Mouse (Mus musculus): ENCODE results near the gene Tiam2. TPM values are rescaled to one million over a fixed set of nuclear protein-coding genes. Genes with fewer than 3 reads are reported as not detected.
A peak's percentile ranks its signal among the peaks of the same experiment; 100 is the strongest.

Tiam2 gene
- total and polyA plus RNA-seq, 3 experiments = 5.9 to 9.5 (median 9.4) TPM

GRCm38 (mm10) chr17:3329429-3329828 lies 3.1 kb downstream of the Tiam2 start:
- Histone ChIP-seq H3K4me2 (ENCODE audit: insufficient read depth, low read depth, poor library complexity, severe bottlenecking) (no peak overlapping the region), H3K4me1 (ENCODE audit: control insufficient read depth in 1 of 2, insufficient read depth in 2 of 2) (peaks cover 5 to 10% of the 10 kb centered on the region in 2 experiments), H3K27me3 (replicated peaks) (peaks cover 9% of the 10 kb centered on the region), H3K79me2 (replicated peaks; ENCODE audit: control insufficient read depth, extremely low read depth, insufficient read depth, poor library complexity, severe bottlenecking) (no peaks in the 10 kb centered on the region), H3K4me3 (replicated peaks in 1 of 3; ENCODE audit: low read depth in 2 of 3, low read length in 2 of 3, poor library complexity in 1 of 3) (no peak overlapping the region), H3K36me3 (replicated peaks in 1 of 2; ENCODE audit: control insufficient read depth in 1 of 2, insufficient read depth in 1 of 2, low read length in 1 of 2) (no peaks in the 10 kb centered on the region), H3K27ac (ENCODE audit: insufficient read depth, low read depth) (no peak overlapping the region), H3K9me3 (replicated peaks; ENCODE audit: low read length) (no peaks in the 10 kb centered on the region), H3K9ac (ENCODE audit: insufficient read depth, low read depth) (no peak overlapping the region)
- TF ChIP-seq ELF1 (IDR thresholded peaks at IDR 0.05; ENCODE audit: low read depth, low read length) (no peak), MEF2A (IDR thresholded peaks at IDR 0.05; ENCODE audit: borderline replicate concordance, low read depth, low read length) (no peak), IRF4 (IDR thresholded peaks at IDR 0.05; ENCODE audit: low read depth, low read length) (no peak), JUN (IDR thresholded peaks at IDR 0.05; ENCODE audit: insufficient read depth, low read depth, low read length) (no peak), GABPA (IDR thresholded peaks at IDR 0.05; ENCODE audit: insufficient replicate concordance, low read depth, low read length) (no peak), USF1 (IDR thresholded peaks at IDR 0.05; ENCODE audit: low read depth, low read length) (peak; percentile 34; the same call in 1 of the 2 replicates), CHD2 (IDR thresholded peaks at IDR 0.05; ENCODE audit: low read length) (no peak), POLR2AphosphoS2 (IDR thresholded peaks at IDR 0.05; ENCODE audit: low read depth, low read length) (no peak), RAD21 (IDR thresholded peaks at IDR 0.05; ENCODE audit: low read depth, low read length) (no peak), SMC3 (IDR thresholded peaks at IDR 0.05; ENCODE audit: low read depth, low read length) (no peak), POLR2A (IDR thresholded peaks at IDR 0.05; ENCODE audit: low read depth, low read length) (no peak), USF2 (conservative IDR thresholded peaks at IDR 0.05; ENCODE audit: low read depth, low read length) (peak; percentile 31; the same call in 1 of the 2 replicates)
- DNase-seq (ENCODE audit: extremely low read depth) = no peak
- in situ Hi-C loops (cut with MboI; ENCODE audit: low pct_ligation_motif_present, low pct_unique_long_range_greater_than_20kb, low sequenced_read_pairs) = no loop called here
- dilution Hi-C loops (cut with MboI; ENCODE audit: extremely low pct_ligation_motif_present, extremely low pct_unique_long_range_greater_than_20kb, low sequenced_read_pairs) = no loop called here

- dilution Hi-C loops (cut with MboI; ENCODE audit: extremely low pct_ligation_motif_present, extremely low pct_unique_long_range_greater_than_20kb, low sequenced_read_pairs) (no loop called here), in situ Hi-C loops (cut with MboI; ENCODE audit: low pct_ligation_motif_present, low pct_unique_long_range_greater_than_20kb, low sequenced_read_pairs) (no loop called here)
- no peak overlapping the region for H3K4me2 ChIP-seq (ENCODE audit: insufficient read depth, low read depth, poor library complexity, severe bottlenecking)
- H3K4me3 ChIP-seq (replicated peaks in 1 of 3; ENCODE audit: low read depth in 2 of 3, low read length in 2 of 3, poor library complexity in 1 of 3) = no peak overlapping the region
- no peaks in the 10 kb centered on the region for H3K79me2 ChIP-seq (replicated peaks; ENCODE audit: control insufficient read depth, extremely low read depth, insufficient read depth, poor library complexity, severe bottlenecking)
- H3K27me3 ChIP-seq (replicated peaks) = peaks cover 6% of the 10 kb centered on the region
- no peak for TF ChIP-seq MYC (IDR thresholded peaks at IDR 0.05; ENCODE audit: low read depth, low read length)
- no peak for TF ChIP-seq HCFC1 (IDR thresholded peaks at IDR 0.05; ENCODE audit: low read depth, low read length)
- TF ChIP-seq SIN3A (IDR thresholded peaks at IDR 0.05; ENCODE audit: low read length) = no peak
- TF ChIP-seq RAD21 (IDR thresholded peaks at IDR 0.05; ENCODE audit: low read depth, low read length) = no peak
- TF ChIP-seq JUN (IDR thresholded peaks at IDR 0.05; ENCODE audit: insufficient read depth, low read depth, low read length) = no peak
- TF ChIP-seq KAT2A (IDR thresholded peaks at IDR 0.05; ENCODE audit: insufficient replicate concordance, low read length) = no peak
- TF ChIP-seq CHD2 (IDR thresholded peaks at IDR 0.05; ENCODE audit: low read length) = no peak
- no peak for TF ChIP-seq MAZ (IDR thresholded peaks at IDR 0.05; ENCODE audit: low read depth, low read length)
- no peak for TF ChIP-seq MXI1 (IDR thresholded peaks at IDR 0.05; ENCODE audit: low read depth, low read length)
- TF ChIP-seq POLR2A (IDR thresholded peaks at IDR 0.05; ENCODE audit: low read depth, low read length) = no peak
- no peak for TF ChIP-seq BHLHE40 (IDR thresholded peaks at IDR 0.05; ENCODE audit: low read depth, low read length)
- no peak for TF ChIP-seq UBTF (IDR thresholded peaks at IDR 0.05; ENCODE audit: low read depth, low read length)
- TF ChIP-seq ZNF384 (IDR thresholded peaks at IDR 0.05; ENCODE audit: low read depth, low read length) = no peak
- TF ChIP-seq TBP (conservative IDR thresholded peaks at IDR 0.05; ENCODE audit: low read depth, low read length) = no peak
- H3K4me1 ChIP-seq (ENCODE audit: control insufficient read depth in 1 of 2, insufficient read depth in 2 of 2) = peaks cover 2% of the 10 kb centered on the region in 2 experiments; a peak in 3 of 4 replicates
- no peak overlapping the region for H3K27ac ChIP-seq (ENCODE audit: insufficient read depth, low read depth)
- no peak for DNase-seq (ENCODE audit: extremely low read depth)
- H3K9me3 ChIP-seq (replicated peaks; ENCODE audit: low read length) = no peaks in the 10 kb centered on the region
- no peak overlapping the region for H3K9ac ChIP-seq (ENCODE audit: insufficient read depth, low read depth)
- no peaks in the 10 kb centered on the region for H3K36me3 ChIP-seq (replicated peaks in 1 of 2; ENCODE audit: control insufficient read depth in 1 of 2, insufficient read depth in 1 of 2, low read length in 1 of 2)
Measured at GRCm38 (mm10) chr17:3331721-3332461, 5.5 kb downstream of the Tiam2 start.
